Mouse (Mus musculus) neural tube, embryonic 12.5 days (tissue): ENCODE data around the gene Taf1b. TPM values are rescaled to one million over a fixed set of nuclear protein-coding genes. Genes with fewer than 3 reads are reported as not detected.
"Not testable (repeated sequence)": the region's sequence is repeated elsewhere in the genome, so short reads cannot be mapped to it uniquely, and the experiment has no call there.

ENCODE experiments used
- ATAC-seq: fragments of 200-750 bp; cut with Nextera tagmentation; 2 replicates; pipeline ENCODE4 v1.8.0; 2017; ENCODE audit warnings: low read depth, mild to moderate bottlenecking, moderate TSS enrichment, moderate library complexity; ENCODE audit not compliant: low FRiP score
- H3K27ac ChIP-seq: fragments of 300-500 bp; sonication (generic); 2 replicates; pipeline ENCODE4 v1.5.1; 2016
- H3K27me3 ChIP-seq: fragments of 300-500 bp; sonication (generic); replicated peaks from 2 replicates; pipeline ENCODE4 v1.6.1; 2016; ENCODE audit warnings: mild to moderate bottlenecking
- H3K36me3 ChIP-seq: fragments of 300-500 bp; sonication (generic); 2 replicates; pipeline ENCODE4 v1.6.1; 2016; ENCODE audit warnings: mild to moderate bottlenecking
- H3K4me1 ChIP-seq: fragments of 300-500 bp; sonication (generic); 2 replicates; pipeline ENCODE4 v1.6.1; 2016
- H3K4me2 ChIP-seq: fragments of 300-500 bp; sonication (generic); replicated peaks from 2 replicates; pipeline ENCODE4 v1.6.1; 2016; ENCODE audit warnings: mild to moderate bottlenecking
- H3K4me3 ChIP-seq: fragments of 300-500 bp; sonication (generic); 2 replicates; pipeline ENCODE4 v1.5.1; 2016
- H3K9ac ChIP-seq: fragments of 300-500 bp; sonication (generic); 2 replicates; pipeline ENCODE4 v1.6.1; 2016; ENCODE audit warnings: mild to moderate bottlenecking
- H3K9me3 ChIP-seq: fragments of 300-500 bp; sonication (generic); 2 replicates; pipeline ENCODE4 v1.6.1; 2016; ENCODE audit warnings: mild to moderate bottlenecking
- WGBS: fragments of 180-500 bp; shearing (Covaris S2); methylation state at CpG from one replicate; pipeline ENCODE4 v1.1.7; 2016; 5-methylcytosine and 5-hydroxymethylcytosine counted together
- polyA plus RNA-seq: library from polyadenylated mRNA; unstranded; fragments of >200 nt; fragmentation: Nextera tagmentation; extraction: Ambion mirVana; gene quantifications from 2 replicates; pipeline ENCODE4 v1.2.1, GENCODE M21; 2016

Gene Taf1b
- 32.0 and 32.7 TPM in 2 replicates for polyA plus RNA-seq

GRCm38 (mm10) chr12:24498150-24498840 lies at the start of gene Taf1b:
Gene Taf1b, plus strand, starts transcription at chr12:24498359.
- WGBS, result 9% methylated on average over 31 of the region's 31 CpGs
- H3K27me3 ChIP-seq, result no peaks in the 10 kb centered on the region
- no peaks in the 10 kb centered on the region for H3K4me1 ChIP-seq
- H3K36me3 ChIP-seq, result no peaks in the 10 kb centered on the region
- peak within 1 kb of the TSS; percentile 68 for H3K9ac ChIP-seq
- ATAC-seq, result peak; percentile 83
- peak within 1 kb of the TSS; percentile 63 for H3K4me2 ChIP-seq
- no peak within 1 kb of the TSS for H3K27ac ChIP-seq
- peak within 1 kb of the TSS; percentile 67 for H3K4me3 ChIP-seq
- no peaks in the 10 kb centered on the region for H3K9me3 ChIP-seq

GRCm38 (mm10) chr12:24460406-24460805 lies 37.8 kb upstream of the Taf1b start:
- H3K9me3 ChIP-seq, result no peaks in the 10 kb centered on the region
- 89% methylated on average over 10 of the region's 10 CpGs for WGBS
- H3K4me2 ChIP-seq, result no peak overlapping the region
- no peak for ATAC-seq
- H3K27me3 ChIP-seq, result no peaks in the 10 kb centered on the region
- no peaks in the 10 kb centered on the region for H3K4me1 ChIP-seq
- H3K27ac ChIP-seq, result no peak overlapping the region
- no peaks in the 10 kb centered on the region for H3K36me3 ChIP-seq
- no peak overlapping the region for H3K4me3 ChIP-seq
- H3K9ac ChIP-seq, result no peak overlapping the region

- H3K9me3 ChIP-seq, H3K27me3 ChIP-seq, H3K9ac ChIP-seq, ATAC-seq, H3K27ac ChIP-seq, H3K4me2 ChIP-seq, H3K4me1 ChIP-seq, H3K4me3 ChIP-seq, H3K36me3 ChIP-seq: not testable (repeated sequence)
- 37% methylated on average over 4 of the region's 4 CpGs for WGBS
Measured at GRCm38 (mm10) chr12:24462121-24462520, 36.0 kb upstream of the Taf1b start.

GRCm38 (mm10) chr12:24463490-24463889 lies 34.7 kb upstream of the Taf1b start:
- 85% methylated on average over 5 of the region's 6 CpGs for WGBS
- not testable (repeated sequence) for H3K27ac ChIP-seq, H3K9me3 ChIP-seq, H3K4me1 ChIP-seq, ATAC-seq, H3K9ac ChIP-seq, H3K4me2 ChIP-seq, H3K36me3 ChIP-seq, H3K4me3 ChIP-seq, H3K27me3 ChIP-seq

GRCm38 (mm10) chr12:24468966-24469365 lies 29.2 kb upstream of the Taf1b start:
- Histone ChIP-seq H3K4me3 (no peak overlapping the region), H3K27me3 (no peaks in the 10 kb centered on the region), H3K4me2 (no peak overlapping the region), H3K36me3 (no peaks in the 10 kb centered on the region), H3K9ac (no peak overlapping the region), H3K4me1 (no peaks in the 10 kb centered on the region), H3K9me3 (no peaks in the 10 kb centered on the region), H3K27ac (no peak overlapping the region)
- 77% methylated on average over 2 of the region's 2 CpGs for WGBS
- ATAC-seq, result no peak

GRCm38 (mm10) chr12:24470943-24471342 lies 27.2 kb upstream of the Taf1b start:
- H3K27ac ChIP-seq, result no peak overlapping the region
- no peak overlapping the region for H3K9ac ChIP-seq
- no peaks in the 10 kb centered on the region for H3K4me1 ChIP-seq
- ATAC-seq, result peak; percentile 37; the same call in 1 of the 2 replicates
- 16% methylated on average over 4 of the region's 4 CpGs for WGBS
- no peak overlapping the region for H3K4me3 ChIP-seq
- no peaks in the 10 kb centered on the region for H3K9me3 ChIP-seq
- H3K27me3 ChIP-seq, result no peaks in the 10 kb centered on the region
- no peaks in the 10 kb centered on the region for H3K36me3 ChIP-seq
- H3K4me2 ChIP-seq, result no peak overlapping the region

GRCm38 (mm10) chr12:24473221-24473620 lies 24.9 kb upstream of the Taf1b start:
- Histone ChIP-seq H3K4me3 (no peak overlapping the region), H3K9ac (no peak overlapping the region), H3K36me3 (no peaks in the 10 kb centered on the region), H3K27ac (no peak overlapping the region), H3K27me3 (no peaks in the 10 kb centered on the region), H3K4me2 (no peak overlapping the region), H3K4me1 (no peaks in the 10 kb centered on the region), H3K9me3 (no peaks in the 10 kb centered on the region)
- no peak for ATAC-seq
- WGBS, result 80% methylated on average over 3 of the region's 3 CpGs

GRCm38 (mm10) chr12:24484930-24485329 lies 13.2 kb upstream of the Taf1b start:
- Histone ChIP-seq H3K9ac (no peak overlapping the region), H3K27ac (no peak overlapping the region), H3K9me3 (0 out of 2 replicates have a peak, but pooled peaks cover 6% of the 10 kb centered on the region), H3K36me3 (no peaks in the 10 kb centered on the region), H3K4me2 (no peak overlapping the region), H3K27me3 (no peaks in the 10 kb centered on the region), H3K4me3 (no peak overlapping the region), H3K4me1 (no peaks in the 10 kb centered on the region)
- 89% methylated on average over 4 of the region's 4 CpGs for WGBS
- ATAC-seq, result no peak

GRCm38 (mm10) chr12:24486882-24487281 lies 11.3 kb upstream of the Taf1b start:
- no peaks in the 10 kb centered on the region for H3K4me1 ChIP-seq
- 95% methylated on average over 1 of the region's 1 CpGs for WGBS
- no peak for ATAC-seq
- no peak overlapping the region for H3K4me2 ChIP-seq
- H3K36me3 ChIP-seq, result no peaks in the 10 kb centered on the region
- H3K9ac ChIP-seq, result no peak overlapping the region
- H3K27me3 ChIP-seq, result no peaks in the 10 kb centered on the region
- no peak overlapping the region for H3K27ac ChIP-seq
- H3K9me3 ChIP-seq, result 0 out of 2 replicates have a peak, but pooled peaks cover 6% of the 10 kb centered on the region
- no peak overlapping the region for H3K4me3 ChIP-seq

GRCm38 (mm10) chr12:24492507-24492906 lies 5.7 kb upstream of the Taf1b start:
- not testable (repeated sequence) for H3K4me2 ChIP-seq, H3K36me3 ChIP-seq, H3K27me3 ChIP-seq, H3K9me3 ChIP-seq, H3K4me1 ChIP-seq, ATAC-seq, H3K4me3 ChIP-seq, H3K9ac ChIP-seq, H3K27ac ChIP-seq
- 85% methylated on average over 3 of the region's 3 CpGs for WGBS

- Histone ChIP-seq H3K27ac (no peak overlapping the region), H3K27me3 (no peaks in the 10 kb centered on the region), H3K36me3 (no peaks in the 10 kb centered on the region), H3K9me3 (no peaks in the 10 kb centered on the region), H3K9ac (no peak overlapping the region), H3K4me1 (no peaks in the 10 kb centered on the region), H3K4me3 (no peak overlapping the region), H3K4me2 (peak overlapping the region; percentile 34)
- no peak for ATAC-seq
- 70% methylated on average over 9 of the region's 9 CpGs for WGBS
Measured at GRCm38 (mm10) chr12:24493011-24493410, 5.1 kb upstream of the Taf1b start.

GRCm38 (mm10) chr12:24493412-24493811 lies 4.7 kb upstream of the Taf1b start:
- Histone ChIP-seq H3K9ac (no peak overlapping the region), H3K9me3 (no peaks in the 10 kb centered on the region), H3K27ac (no peak overlapping the region), H3K4me3 (no peak overlapping the region), H3K36me3 (no peaks in the 10 kb centered on the region), H3K27me3 (no peaks in the 10 kb centered on the region), H3K4me2 (peak overlapping the region; percentile 34), H3K4me1 (no peaks in the 10 kb centered on the region)
- ATAC-seq, result no peak
- 64% methylated on average over 30 of the region's 30 CpGs for WGBS

- H3K9ac ChIP-seq, ATAC-seq: not testable (repeated sequence)
Measured at GRCm38 (mm10) chr12:24494791-24495190, 3.4 kb upstream of the Taf1b start.

More at GRCm38 (mm10) chr12:24494791-24495190, 3.4 kb upstream of the Taf1b start:
- WGBS, result 79% methylated on average over 3 of the region's 3 CpGs
- not testable (repeated sequence) for H3K27me3 ChIP-seq, H3K4me2 ChIP-seq, H3K4me3 ChIP-seq, H3K27ac ChIP-seq, H3K9me3 ChIP-seq, H3K4me1 ChIP-seq, H3K36me3 ChIP-seq
